Mouse (Mus musculus) macrophage (primary cell): ENCODE data around the gene Zswim3. TPM values are rescaled to one million over a fixed set of nuclear protein-coding genes. Genes with fewer than 3 reads are reported as not detected.
"Not testable (repeated sequence)": the region's sequence is repeated elsewhere in the genome, so short reads cannot be mapped to it uniquely, and the experiment has no call there.

Source experiments
- H3K27ac ChIP-seq: fragments of 350-480 bp; formaldehyde crosslinking; 2 replicates; pipeline ENCODE4 v1.9.0; 2021
- H3K36me3 ChIP-seq: fragments of 350-480 bp; formaldehyde crosslinking; 2 replicates; pipeline ENCODE4 v1.9.0; 2021; ENCODE audit errors: inconsistent target
- H3K4me3 ChIP-seq: fragments of 350-480 bp; formaldehyde crosslinking; 2 replicates; pipeline ENCODE4 v1.9.0; 2021; ENCODE audit errors: inconsistent target
- H3K79me2 ChIP-seq: fragments of 350-480 bp; formaldehyde crosslinking; 2 replicates; pipeline ENCODE4 v1.9.0; 2021; ENCODE audit errors: inconsistent target
- WGBS: methylation state at CpG from one replicate; pipeline ENCODE4 v1.1.7; 2026; ENCODE audit warnings: inconsistent platforms; ENCODE audit not compliant: missing documents; 5-methylcytosine and 5-hydroxymethylcytosine counted together
- polyA plus RNA-seq: library from polyadenylated mRNA; stranded (reverse); fragments of 250-400 nt; gene quantifications from 3 replicates; pipeline ENCODE4 v1.2.4, GENCODE M21; 2018; ENCODE audit warnings: inconsistent platforms

Zswim3 gene
- polyA plus RNA-seq, 1 experiment from 2014 or later, result 3.3 TPM

GRCm38 (mm10) chr2:164859155-164859554 lies 54.3 kb downstream of the Zswim3 start:
- 100% methylated on average over 2 of the region's 2 CpGs for WGBS
- H3K4me3 ChIP-seq, result no peak overlapping the region
- H3K79me2 ChIP-seq, result peaks cover 11% of the 10 kb centered on the region
- H3K36me3 ChIP-seq, result peaks cover 10% of the 10 kb centered on the region
- H3K27ac ChIP-seq, result no peak overlapping the region

- WGBS, result 80% methylated on average over 9 of the region's 9 CpGs
- no peak overlapping the region for H3K4me3 ChIP-seq
- H3K36me3 ChIP-seq, result peaks cover 3% of the 10 kb centered on the region
- no peak overlapping the region for H3K27ac ChIP-seq
- H3K79me2 ChIP-seq, result peaks cover 11% of the 10 kb centered on the region
Observed at GRCm38 (mm10) chr2:164859640-164860432, 54.9 kb downstream of the Zswim3 start.

- Histone ChIP-seq H3K4me3 (no peak overlapping the region), H3K36me3 (no peaks in the 10 kb centered on the region), H3K27ac (peak overlapping the region; percentile 96), H3K79me2 (peaks cover 5% of the 10 kb centered on the region)
- WGBS, result 85% methylated on average over 4 of the region's 4 CpGs
Observed at GRCm38 (mm10) chr2:164861094-164861493, 56.2 kb downstream of the Zswim3 start.

GRCm38 (mm10) chr2:164862179-164862861 lies 57.4 kb downstream of the Zswim3 start:
- WGBS, result 2% methylated on average over 8 of the region's 9 CpGs
- no peaks in the 10 kb centered on the region for H3K36me3 ChIP-seq
- peak overlapping the region; percentile 96 for H3K27ac ChIP-seq
- no peak overlapping the region for H3K4me3 ChIP-seq
- no peaks in the 10 kb centered on the region for H3K79me2 ChIP-seq

GRCm38 (mm10) chr2:164863411-164863810 lies 58.5 kb downstream of the Zswim3 start:
- H3K27ac ChIP-seq, result peak overlapping the region; percentile 96
- H3K4me3 ChIP-seq, H3K79me2 ChIP-seq, H3K36me3 ChIP-seq: not testable (repeated sequence)
- WGBS, result no CpG with 5 or more reads among the region's 9 CpGs

- H3K79me2 ChIP-seq, result no peaks in the 10 kb centered on the region
- H3K36me3 ChIP-seq, result no peaks in the 10 kb centered on the region
- WGBS, result 70% methylated on average over 4 of the region's 4 CpGs
- no peak overlapping the region for H3K4me3 ChIP-seq
- H3K27ac ChIP-seq, result peak overlapping the region; percentile 17; the same call in 1 of the 2 replicates
Observed at GRCm38 (mm10) chr2:164864593-164864992, 59.7 kb downstream of the Zswim3 start.

- 20% methylated on average over 16 of the region's 16 CpGs for WGBS
- H3K27ac ChIP-seq, result peak overlapping the region; percentile 96
- no peak overlapping the region for H3K4me3 ChIP-seq
- no peaks in the 10 kb centered on the region for H3K36me3 ChIP-seq
- H3K79me2 ChIP-seq, result no peaks in the 10 kb centered on the region
Observed at GRCm38 (mm10) chr2:164866741-164867551, 62.0 kb downstream of the Zswim3 start.

GRCm38 (mm10) chr2:164867566-164867965 lies 62.7 kb downstream of the Zswim3 start:
- no peaks in the 10 kb centered on the region for H3K79me2 ChIP-seq
- 98% methylated on average over 7 of the region's 7 CpGs for WGBS
- no peaks in the 10 kb centered on the region for H3K36me3 ChIP-seq
- H3K27ac ChIP-seq, result peak overlapping the region; percentile 96
- no peak overlapping the region for H3K4me3 ChIP-seq

- Histone ChIP-seq H3K27ac (peak overlapping the region; percentile 96), H3K79me2 (no peaks in the 10 kb centered on the region), H3K4me3 (no peak overlapping the region), H3K36me3 (no peaks in the 10 kb centered on the region)
- WGBS, result 2% methylated on average over 7 of the region's 7 CpGs
Observed at GRCm38 (mm10) chr2:164868491-164868890, 63.6 kb downstream of the Zswim3 start.

Other genes starting within 250 kb of the Zswim3 start
- gene Wfdc2, start 242.7 kb upstream of the Zswim3 start, polyA plus RNA-seq, result not detected in 3 replicates
- gene Spint3, start 231.6 kb upstream of the Zswim3 start, polyA plus RNA-seq, result not detected in 3 replicates
- gene Wfdc6a, start 219.7 kb upstream of the Zswim3 start, polyA plus RNA-seq, result not detected in 3 replicates
- gene Eppin, start 211.5 kb upstream of the Zswim3 start, polyA plus RNA-seq, result not detected in 3 replicates
- gene Wfdc6b, start 191.6 kb upstream of the Zswim3 start, polyA plus RNA-seq, result not detected in 3 replicates
- not detected in 3 replicates for gene Wfdc8, start 191.5 kb upstream of the Zswim3 start, polyA plus RNA-seq
- gene Wfdc16, start 166.3 kb upstream of the Zswim3 start, polyA plus RNA-seq, result not detected in 3 replicates
- not detected in 3 replicates for gene Wfdc10, start 149.1 kb upstream of the Zswim3 start, polyA plus RNA-seq
- gene Wfdc9, start 148.5 kb upstream of the Zswim3 start, polyA plus RNA-seq, result not detected in 3 replicates
- not detected in 3 replicates for gene Wfdc11, start 131.0 kb upstream of the Zswim3 start, polyA plus RNA-seq
- not detected in 3 replicates for gene Wfdc13, start 120.0 kb upstream of the Zswim3 start, polyA plus RNA-seq
- not detected in 3 replicates for gene Spint4, start 106.6 kb upstream of the Zswim3 start, polyA plus RNA-seq
- gene Spint5, start 89.8 kb upstream of the Zswim3 start, polyA plus RNA-seq, result not detected in 3 replicates
- not detected in 3 replicates for gene Wfdc3, start 59.2 kb upstream of the Zswim3 start, polyA plus RNA-seq
- 20.7 to 27.5 TPM (median 21.6 TPM) in 3 replicates for gene Dnttip1, start 59.1 kb upstream of the Zswim3 start, polyA plus RNA-seq
- 1.7 to 21.7 TPM (median 12.8 TPM) in 3 replicates for gene Ube2c, start 35.2 kb upstream of the Zswim3 start, polyA plus RNA-seq
- gene Tnnc2, start 25.1 kb upstream of the Zswim3 start, polyA plus RNA-seq, result not detected in 3 replicates
- gene Snx21, start 19.3 kb upstream of the Zswim3 start, polyA plus RNA-seq, result 7.1 to 8.5 TPM (median 7.3 TPM) in 3 replicates
- gene Acot8, start 216 bp upstream of the Zswim3 start, polyA plus RNA-seq, result 9.7 to 17.7 TPM (median 17.1 TPM) in 3 replicates
- gene Zswim1, start 17.6 kb downstream of the Zswim3 start, polyA plus RNA-seq, result 4.8 to 5.4 TPM (median 5.2 TPM) in 3 replicates
- gene Spata25, start 23.4 kb downstream of the Zswim3 start, polyA plus RNA-seq, result 0.80 TPM in 1 of 3 replicates, not detected in the others
- gene Ctsa, start 27.8 kb downstream of the Zswim3 start, polyA plus RNA-seq, result 1,416 to 1,739 TPM (median 1,652 TPM) in 3 replicates
- 3.9 to 17.8 TPM (median 7.7 TPM) in 3 replicates for gene Neurl2, start 28.4 kb downstream of the Zswim3 start, polyA plus RNA-seq
- 538 to 865 TPM (median 584 TPM) in 3 replicates for gene Pltp, start 52.6 kb downstream of the Zswim3 start, polyA plus RNA-seq
- 14.5 to 26.1 TPM (median 19.1 TPM) in 3 replicates for gene Pcif1, start 74.2 kb downstream of the Zswim3 start, polyA plus RNA-seq
- 6.8 to 9.1 TPM (median 7.0 TPM) in 3 replicates for gene Zfp335, start 106.7 kb downstream of the Zswim3 start, polyA plus RNA-seq
- 0.22 to 2.2 TPM (median 0.77 TPM) in 3 replicates for gene Mmp9, start 135.7 kb downstream of the Zswim3 start, polyA plus RNA-seq
- not detected in 3 replicates for gene Slc12a5, start 155.7 kb downstream of the Zswim3 start, polyA plus RNA-seq
- gene Ncoa5, start 229.8 kb downstream of the Zswim3 start, polyA plus RNA-seq, result 20.5 to 27.6 TPM (median 25.1 TPM) in 3 replicates